Mouse (Mus musculus) midbrain, embryonic 15.5 days (tissue): Measurements from ENCODE around the gene Flrt1. TPM values are rescaled to one million over a fixed set of nuclear protein-coding genes. Genes with fewer than 3 reads are reported as not detected.
A peak's percentile ranks its signal among the peaks of the same experiment; 100 is the strongest.

ENCODE experiments used
- ATAC-seq: fragments of 200-750 bp; cut with Nextera tagmentation; replicated peaks from 2 replicates; pipeline ENCODE4 v1.8.0; 2017; ENCODE audit warnings: moderate TSS enrichment
- H3K27ac ChIP-seq: fragments of 300-500 bp; sonication (generic); 2 replicates; pipeline ENCODE4 v1.5.1; 2015; ENCODE audit warnings: mild to moderate bottlenecking, inconsistent platforms
- H3K27me3 ChIP-seq: fragments of 300-500 bp; sonication (generic); replicated peaks from 2 replicates; pipeline ENCODE4 v1.6.1; 2015; ENCODE audit warnings: inconsistent platforms
- H3K36me3 ChIP-seq: fragments of 300-500 bp; sonication (generic); replicated peaks from 2 replicates; pipeline ENCODE4 v1.6.1; 2015; ENCODE audit warnings: inconsistent platforms
- H3K4me1 ChIP-seq: fragments of 300-500 bp; sonication (generic); 2 replicates; pipeline ENCODE4 v1.6.1; 2015; ENCODE audit warnings: inconsistent platforms
- H3K4me2 ChIP-seq: fragments of 300-500 bp; sonication (generic); 2 replicates; pipeline ENCODE4 v1.6.1; 2015; ENCODE audit warnings: inconsistent platforms, mild to moderate bottlenecking, moderate library complexity
- H3K4me3 ChIP-seq: fragments of 300-500 bp; sonication (generic); 2 replicates; pipeline ENCODE4 v1.5.1; 2015; ENCODE audit warnings: mild to moderate bottlenecking, inconsistent platforms
- H3K9ac ChIP-seq: fragments of 300-500 bp; sonication (generic); 2 replicates; pipeline ENCODE4 v1.6.1; 2015; ENCODE audit warnings: mild to moderate bottlenecking, inconsistent platforms
- H3K9me3 ChIP-seq: fragments of 300-500 bp; sonication (generic); 2 replicates; pipeline ENCODE4 v1.6.1; 2016; ENCODE audit warnings: inconsistent platforms
- WGBS: fragments of 180-500 bp; shearing (Covaris S2); methylation state at CpG from one replicate; pipeline ENCODE4 v1.1.7; 2015; ENCODE audit warnings: mixed read lengths; 5-methylcytosine and 5-hydroxymethylcytosine counted together
- polyA plus RNA-seq: library from polyadenylated mRNA; unstranded; fragments of >200 nt; fragmentation: Nextera tagmentation; extraction: Ambion mirVana; gene quantifications from 2 replicates; pipeline ENCODE4 v1.2.1, GENCODE M21; 2015

Gene Flrt1
- polyA plus RNA-seq, 1 experiment from 2014 or later, result 12.5 TPM

DNA sequence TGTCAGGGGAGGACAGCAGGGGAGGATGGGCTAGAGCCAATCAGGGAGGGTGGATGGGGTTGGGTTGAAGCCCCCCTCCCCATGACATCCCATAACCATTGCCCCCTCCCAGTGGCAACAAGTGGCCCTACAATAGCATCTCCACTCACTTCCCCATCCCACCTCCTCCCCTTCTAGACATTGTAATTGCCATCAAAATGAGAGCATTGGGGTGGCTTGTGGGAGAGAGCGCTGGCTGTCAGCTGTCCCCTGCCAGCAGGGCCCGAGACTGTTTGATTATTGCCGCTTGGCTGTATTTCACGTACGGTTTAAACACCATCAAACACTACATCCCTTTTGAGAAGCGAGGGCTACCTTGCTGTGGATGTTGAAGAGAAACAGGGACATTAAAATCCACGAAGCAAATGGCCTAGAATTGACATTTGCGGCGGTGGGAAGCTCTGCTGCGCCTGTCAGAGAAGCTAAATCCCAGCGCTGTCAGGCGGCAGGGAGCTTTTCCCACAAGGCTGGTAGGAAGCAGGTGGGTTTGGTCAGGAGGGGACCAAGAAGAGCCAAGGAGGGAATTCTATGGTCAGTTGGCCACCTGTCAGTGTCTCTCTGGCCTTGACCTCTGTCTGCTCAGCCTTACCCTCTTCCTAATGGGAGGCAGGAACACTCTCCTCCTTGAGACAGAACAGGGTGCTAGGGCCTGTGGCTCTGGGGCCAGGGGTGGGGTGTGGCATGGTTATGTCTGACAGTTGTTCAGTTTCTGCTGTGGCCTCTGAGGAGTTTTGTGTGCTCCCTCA lies 31.3 kb downstream of the Flrt1 start:
- H3K4me2 ChIP-seq, result no peak overlapping the region
- H3K9me3 ChIP-seq, result no peaks in the 10 kb centered on the region
- H3K27ac ChIP-seq, result peak overlapping the region; percentile 45; the same call in 1 of the 2 replicates
- peaks cover 60% of the 10 kb centered on the region for H3K4me1 ChIP-seq
- no peak overlapping the region for H3K4me3 ChIP-seq
- 0 out of 2 replicates have a peak, but pooled peaks cover 14% of the 10 kb centered on the region for H3K27me3 ChIP-seq
- ATAC-seq, result no peak
- H3K36me3 ChIP-seq, result no peaks in the 10 kb centered on the region
- no peak overlapping the region for H3K9ac ChIP-seq
- 20% methylated on average over 12 of the region's 12 CpGs for WGBS

- no peaks in the 10 kb centered on the region for H3K36me3 ChIP-seq
- H3K9me3 ChIP-seq, result no peaks in the 10 kb centered on the region
- 52% methylated on average over 6 of the region's 6 CpGs for WGBS
- no peak overlapping the region for H3K4me3 ChIP-seq
- ATAC-seq, result no peak
- no peak overlapping the region for H3K4me2 ChIP-seq
- H3K27me3 ChIP-seq, result 0 out of 2 replicates have a peak, but pooled peaks cover 18% of the 10 kb centered on the region
- peaks cover 68% of the 10 kb centered on the region for H3K4me1 ChIP-seq
- no peak overlapping the region for H3K27ac ChIP-seq
- H3K9ac ChIP-seq, result no peak overlapping the region
Measured at GRCm38 (mm10) chr19:7072221-7072620, 33.3 kb downstream of the Flrt1 start.

DNA sequence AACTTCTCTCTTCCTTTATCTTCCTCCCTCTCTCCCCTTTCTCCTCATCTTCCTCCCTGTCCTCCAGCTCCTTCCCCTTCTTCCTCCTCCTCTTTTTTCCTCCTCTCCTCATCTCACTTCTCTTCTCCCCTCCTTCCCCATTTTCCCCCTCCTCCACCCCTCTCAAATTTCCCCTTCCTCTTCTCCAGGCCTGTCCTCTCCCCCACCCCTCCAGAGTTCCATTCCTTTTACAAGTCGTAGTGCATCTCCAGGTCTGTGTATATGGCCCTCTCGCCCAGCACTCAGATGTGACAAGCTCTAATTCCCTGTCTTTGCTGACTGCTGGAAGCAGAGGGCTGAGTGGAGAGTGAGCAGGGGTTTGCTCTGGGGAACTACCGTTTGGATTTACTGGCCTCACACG lies 34.8 kb downstream of the Flrt1 start:
- ATAC-seq, result no peak
- Histone ChIP-seq H3K4me3 (no peak overlapping the region), H3K27me3 (0 out of 2 replicates have a peak, but pooled peaks cover 18% of the 10 kb centered on the region), H3K36me3 (no peaks in the 10 kb centered on the region), H3K4me2 (peak overlapping the region; percentile 34; the same call in 1 of the 2 replicates), H3K4me1 (peaks cover 80% of the 10 kb centered on the region), H3K9me3 (no peaks in the 10 kb centered on the region), H3K27ac (peak overlapping the region; percentile 53), H3K9ac (0 out of 2 replicates have a peak overlapping the region, but pooled peaks have one; percentile 13)
- WGBS, result 7% methylated on average over 4 of the region's 4 CpGs

- H3K4me1 ChIP-seq, result peaks cover 80% of the 10 kb centered on the region
- peak overlapping the region; percentile 13; the same call in 1 of the 2 replicates for H3K9ac ChIP-seq
- H3K4me2 ChIP-seq, result peak overlapping the region; percentile 34
- ATAC-seq, result peak; percentile 55
- no peaks in the 10 kb centered on the region for H3K9me3 ChIP-seq
- 0 out of 2 replicates have a peak, but pooled peaks cover 13% of the 10 kb centered on the region for H3K27me3 ChIP-seq
- WGBS, result 3% methylated on average over 35 of the region's 35 CpGs
- peak overlapping the region; percentile 58 for H3K27ac ChIP-seq
- H3K4me3 ChIP-seq, result no peak overlapping the region
- no peaks in the 10 kb centered on the region for H3K36me3 ChIP-seq
Measured at GRCm38 (mm10) chr19:7069781-7070763, 35.5 kb downstream of the Flrt1 start.

- Histone ChIP-seq H3K9ac (no peak overlapping the region), H3K4me1 (peaks cover 72% of the 10 kb centered on the region), H3K4me2 (peak overlapping the region; percentile 32; the same call in 1 of the 2 replicates), H3K4me3 (no peak overlapping the region), H3K27me3 (0 out of 2 replicates have a peak, but pooled peaks cover 13% of the 10 kb centered on the region), H3K36me3 (no peaks in the 10 kb centered on the region), H3K27ac (peak overlapping the region; percentile 58), H3K9me3 (no peaks in the 10 kb centered on the region)
- 25% methylated on average over 11 of the region's 11 CpGs for WGBS
- ATAC-seq, result no peak
Measured at GRCm38 (mm10) chr19:7068661-7069531, 36.6 kb downstream of the Flrt1 start.

DNA sequence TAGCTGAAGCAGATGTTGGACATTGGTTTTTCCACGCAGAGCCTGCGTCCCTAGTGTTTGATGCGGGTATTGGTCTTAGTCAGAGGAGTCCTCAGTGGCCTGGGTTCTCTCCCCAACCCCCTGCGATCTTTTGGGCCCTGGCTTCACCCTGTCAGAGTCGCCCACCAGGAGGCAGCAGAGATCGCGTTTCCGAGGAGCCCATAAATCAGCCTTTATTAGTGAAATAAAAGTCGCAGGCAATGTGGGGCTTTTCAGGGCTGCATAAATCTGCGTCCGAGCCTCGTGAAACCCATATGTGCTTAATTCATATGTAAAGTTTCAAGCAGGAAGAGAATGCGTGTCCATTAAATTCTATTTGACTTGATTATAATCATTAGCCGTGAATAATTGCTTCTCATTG lies 37.4 kb downstream of the Flrt1 start:
- no peak overlapping the region for H3K9ac ChIP-seq

DNA sequence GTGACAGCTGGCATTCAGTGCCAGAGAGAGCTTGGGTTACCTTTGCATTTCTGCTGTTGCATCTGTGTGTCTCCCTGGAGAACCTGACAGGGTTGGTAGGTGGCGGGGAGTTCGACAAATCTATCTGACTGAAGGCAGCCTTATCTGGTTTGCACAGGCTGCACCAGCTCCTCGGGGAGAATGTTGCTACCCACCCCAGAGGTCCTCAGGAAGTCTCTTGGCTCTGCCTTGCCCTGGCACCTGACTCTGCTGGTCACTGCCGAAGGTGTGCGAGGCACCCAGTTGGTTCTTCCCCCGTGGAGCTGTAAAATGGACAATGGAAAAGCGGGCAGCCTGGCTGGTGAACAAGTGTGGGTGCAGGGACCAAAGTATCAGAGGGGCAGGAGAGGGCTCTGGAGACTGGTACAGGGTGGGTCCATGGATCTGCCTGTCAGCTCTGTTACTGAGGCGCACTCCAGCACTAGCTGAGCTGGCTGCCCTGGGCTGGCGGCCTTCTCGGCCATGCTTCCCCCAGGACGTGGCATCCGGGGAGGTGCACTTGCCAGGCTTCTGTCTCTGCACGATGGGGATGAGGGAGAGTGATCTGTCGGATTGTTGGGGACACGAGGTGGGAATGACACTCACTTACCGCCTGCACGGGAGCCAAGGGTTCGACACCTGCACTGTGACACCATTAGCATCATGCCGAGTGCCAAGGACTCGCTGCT lies 38.0 kb downstream of the Flrt1 start:
- Histone ChIP-seq H3K36me3 (no peaks in the 10 kb centered on the region), H3K4me3 (no peak overlapping the region), H3K4me2 (no peak overlapping the region), H3K9me3 (no peaks in the 10 kb centered on the region), H3K27ac (0 out of 2 replicates have a peak overlapping the region, but pooled peaks have one; percentile 10), H3K9ac (no peak overlapping the region), H3K4me1 (peaks cover 60% of the 10 kb centered on the region), H3K27me3 (0 out of 2 replicates have a peak, but pooled peaks cover 7% of the 10 kb centered on the region)
- no peak for ATAC-seq
- WGBS, result 47% methylated on average over 20 of the region's 20 CpGs

More for the DNA sequence above, 37.4 kb downstream of the Flrt1 start:
- 1% methylated on average over 14 of the region's 14 CpGs for WGBS
- Histone ChIP-seq H3K27ac (peak overlapping the region; percentile 58), H3K9me3 (no peaks in the 10 kb centered on the region), H3K4me2 (peak overlapping the region; percentile 32; the same call in 1 of the 2 replicates), H3K36me3 (no peaks in the 10 kb centered on the region), H3K27me3 (0 out of 2 replicates have a peak, but pooled peaks cover 13% of the 10 kb centered on the region), H3K4me3 (no peak overlapping the region), H3K4me1 (peaks cover 65% of the 10 kb centered on the region)
- peak; percentile 27; the same call in 1 of the 2 replicates for ATAC-seq

DNA sequence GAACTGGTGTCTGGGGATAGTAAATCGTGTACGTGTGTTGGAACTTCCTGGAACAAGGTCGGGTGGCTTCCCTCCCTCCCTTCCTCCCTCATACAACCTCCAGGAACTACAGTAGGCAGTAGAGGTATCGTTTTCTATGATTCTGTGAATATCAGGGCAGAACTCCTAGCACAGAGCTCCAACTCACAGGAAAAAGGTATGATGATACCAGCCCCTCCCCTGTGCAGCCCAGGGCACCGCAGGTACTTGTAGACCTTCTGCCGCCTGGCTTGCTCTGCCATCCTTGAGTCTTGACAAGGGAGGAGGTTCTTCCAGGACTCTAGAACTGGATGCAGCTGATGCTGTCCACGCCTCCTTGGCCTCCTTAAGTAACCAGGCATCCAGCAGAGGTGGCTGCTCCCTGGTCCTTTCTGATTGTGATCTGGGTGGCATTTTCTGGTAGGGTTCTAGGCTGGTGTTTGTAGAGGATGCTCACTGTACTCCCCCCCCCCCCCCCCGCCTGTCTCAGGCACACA lies 38.6 kb downstream of the Flrt1 start:
- H3K9me3 ChIP-seq, result no peaks in the 10 kb centered on the region
- no peaks in the 10 kb centered on the region for H3K36me3 ChIP-seq
- no peak for ATAC-seq
- H3K9ac ChIP-seq, result no peak overlapping the region
- H3K4me3 ChIP-seq, result no peak overlapping the region
- 0 out of 2 replicates have a peak, but pooled peaks cover 3% of the 10 kb centered on the region for H3K27me3 ChIP-seq
- peaks cover 55% of the 10 kb centered on the region for H3K4me1 ChIP-seq
- H3K27ac ChIP-seq, result no peak overlapping the region
- no peak overlapping the region for H3K4me2 ChIP-seq
- WGBS, result 46% methylated on average over 7 of the region's 8 CpGs

DNA sequence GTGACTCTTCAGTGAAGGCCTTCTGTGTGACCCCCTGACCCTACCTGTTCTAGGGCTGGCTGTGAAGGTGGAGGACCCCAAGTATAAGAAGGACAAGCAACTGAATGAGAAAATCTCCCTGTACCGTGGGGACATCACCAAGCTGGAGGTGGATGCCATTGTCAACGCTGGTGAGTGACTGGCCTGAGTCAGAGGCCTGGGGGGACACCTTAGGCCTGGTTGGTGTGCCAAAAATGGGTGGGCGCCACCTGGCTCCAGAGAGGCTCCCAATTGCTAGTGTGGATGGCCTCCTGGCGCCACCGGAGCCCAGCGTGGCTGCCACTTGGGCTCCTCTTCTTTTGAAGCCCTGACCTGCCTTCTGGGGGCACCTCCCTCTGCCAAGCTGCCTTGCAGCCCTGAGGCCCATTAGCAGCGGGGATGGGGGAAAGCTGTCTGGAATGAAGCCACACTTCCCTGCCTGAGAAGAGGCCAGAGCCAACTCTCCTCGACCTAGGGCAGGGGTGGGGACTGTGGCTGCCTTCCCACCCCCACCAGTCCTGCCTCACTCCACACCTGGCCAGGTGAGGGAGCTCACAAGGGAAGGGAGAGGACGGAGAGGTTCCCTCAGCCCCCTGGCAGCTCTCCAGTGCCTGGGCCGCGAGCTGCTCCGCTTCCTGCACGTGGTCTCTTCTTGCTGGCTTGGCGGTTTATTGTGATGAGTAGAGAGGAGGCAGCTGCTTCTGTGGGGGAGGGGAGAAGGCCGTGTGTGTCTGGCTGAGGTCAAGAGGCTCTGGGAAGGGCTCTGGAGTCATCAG lies 39.3 kb downstream of the Flrt1 start:
- Histone ChIP-seq H3K4me2 (no peak overlapping the region), H3K36me3 (no peaks in the 10 kb centered on the region), H3K4me3 (no peak overlapping the region), H3K27me3 (0 out of 2 replicates have a peak, but pooled peaks cover 3% of the 10 kb centered on the region), H3K4me1 (peaks cover 52% of the 10 kb centered on the region), H3K9ac (no peak overlapping the region), H3K27ac (no peak overlapping the region), H3K9me3 (no peaks in the 10 kb centered on the region)
- ATAC-seq, result no peak
- 32% methylated on average over 15 of the region's 15 CpGs for WGBS

- Histone ChIP-seq H3K4me2 (no peak overlapping the region), H3K4me3 (no peak overlapping the region), H3K4me1 (peaks cover 35% of the 10 kb centered on the region), H3K27me3 (0 out of 2 replicates have a peak, but pooled peaks cover 3% of the 10 kb centered on the region), H3K9me3 (no peaks in the 10 kb centered on the region), H3K36me3 (no peaks in the 10 kb centered on the region), H3K27ac (no peak overlapping the region), H3K9ac (no peak overlapping the region)
- ATAC-seq, result peak; percentile 66
- 2% methylated on average over 3 of the region's 3 CpGs for WGBS
Measured at GRCm38 (mm10) chr19:7064571-7064970, 41.0 kb downstream of the Flrt1 start.
